Mouse (Mus musculus) stomach, embryonic 14.5 days (tissue): ENCODE measurements around the gene Cactin. TPM values are rescaled to one million over a fixed set of nuclear protein-coding genes. Genes with fewer than 3 reads are reported as not detected.
A peak's percentile ranks its signal among the peaks of the same experiment; 100 is the strongest.

ENCODE experiments used
- ATAC-seq: fragments of 200-750 bp; cut with Nextera tagmentation; 2 replicates; pipeline ENCODE4 v1.8.0; 2017; ENCODE audit warnings: low read depth, moderate TSS enrichment; ENCODE audit not compliant: insufficient number of reproducible peaks, insufficient read depth, low FRiP score
- H3K27ac ChIP-seq: fragments of 300-500 bp; sonication (generic); 2 replicates; pipeline ENCODE4 v1.5.1; 2014; ENCODE audit warnings: mild to moderate bottlenecking, low read length, moderate library complexity, mixed read lengths
- H3K27me3 ChIP-seq: fragments of 300-500 bp; sonication (generic); 2 replicates; pipeline ENCODE4 v1.6.1; 2014; ENCODE audit warnings: low read length, control low read depth, mixed read lengths; ENCODE audit not compliant: control insufficient read depth, insufficient read depth
- H3K36me3 ChIP-seq: fragments of 300-500 bp; sonication (generic); 2 replicates; pipeline ENCODE4 v1.6.1; 2014; ENCODE audit warnings: mild to moderate bottlenecking, control low read depth, low read length, moderate library complexity, mixed read lengths; ENCODE audit not compliant: control insufficient read depth, insufficient read depth
- H3K4me1 ChIP-seq: fragments of 300-500 bp; sonication (generic); 2 replicates; pipeline ENCODE4 v1.6.1; 2014; ENCODE audit warnings: low read length, control low read depth, mixed read lengths; ENCODE audit not compliant: control insufficient read depth, insufficient read depth
- H3K4me2 ChIP-seq: fragments of 300-500 bp; sonication (generic); replicated peaks from 2 replicates; pipeline ENCODE4 v1.6.1; 2014; ENCODE audit warnings: low read depth, low read length, control low read depth
- H3K4me3 ChIP-seq: fragments of 300-500 bp; sonication (generic); 2 replicates; pipeline ENCODE4 v1.5.1; 2014; ENCODE audit warnings: low read depth, low read length, control low read depth
- H3K9ac ChIP-seq: fragments of 300-500 bp; sonication (generic); replicated peaks from 2 replicates; pipeline ENCODE4 v1.6.1; 2014; ENCODE audit warnings: low read depth, mild to moderate bottlenecking, control low read depth, low read length, moderate library complexity, mixed read lengths
- H3K9me3 ChIP-seq: fragments of 300-500 bp; sonication (generic); 2 replicates; pipeline ENCODE4 v1.6.1; 2016; ENCODE audit warnings: low read depth, low read length, control low read depth; ENCODE audit not compliant: control insufficient read depth
- WGBS: fragments of 180-500 bp; shearing (Covaris S2); extraction: QIAGEN DNeasy Blood & Tissue Kit; methylation state at CpG from one replicate; pipeline ENCODE4 v1.1.7; 2014; 5-methylcytosine and 5-hydroxymethylcytosine counted together
- polyA plus RNA-seq: library from polyadenylated mRNA; unstranded; fragments of >200 nt; fragmentation: Nextera tagmentation; extraction: Ambion mirVana; gene quantifications from 2 replicates; pipeline ENCODE4 v1.2.1, GENCODE M21; 2014

Cactin gene
- polyA plus RNA-seq, 1 experiment from 2014 or later: 21.3 TPM

- H3K9me3 ChIP-seq: no peaks in the 10 kb centered on the region
- H3K27me3 ChIP-seq: no peaks in the 10 kb centered on the region
- H3K4me2 ChIP-seq: peak overlapping the region; percentile 96; the same call in 1 of the 2 replicates
- 51% methylated on average over 12 of the region's 12 CpGs for WGBS
- H3K4me3 ChIP-seq: peak overlapping the region; percentile 65
- H3K4me1 ChIP-seq: peaks cover 11% of the 10 kb centered on the region
- H3K9ac ChIP-seq: no peak overlapping the region
- H3K27ac ChIP-seq: no peak overlapping the region
- no peak for ATAC-seq
- no peaks in the 10 kb centered on the region for H3K36me3 ChIP-seq
These were observed 35.6 kb downstream of the Cactin start for GRCm38 (mm10) chr10:81356352-81356990.

DNA sequence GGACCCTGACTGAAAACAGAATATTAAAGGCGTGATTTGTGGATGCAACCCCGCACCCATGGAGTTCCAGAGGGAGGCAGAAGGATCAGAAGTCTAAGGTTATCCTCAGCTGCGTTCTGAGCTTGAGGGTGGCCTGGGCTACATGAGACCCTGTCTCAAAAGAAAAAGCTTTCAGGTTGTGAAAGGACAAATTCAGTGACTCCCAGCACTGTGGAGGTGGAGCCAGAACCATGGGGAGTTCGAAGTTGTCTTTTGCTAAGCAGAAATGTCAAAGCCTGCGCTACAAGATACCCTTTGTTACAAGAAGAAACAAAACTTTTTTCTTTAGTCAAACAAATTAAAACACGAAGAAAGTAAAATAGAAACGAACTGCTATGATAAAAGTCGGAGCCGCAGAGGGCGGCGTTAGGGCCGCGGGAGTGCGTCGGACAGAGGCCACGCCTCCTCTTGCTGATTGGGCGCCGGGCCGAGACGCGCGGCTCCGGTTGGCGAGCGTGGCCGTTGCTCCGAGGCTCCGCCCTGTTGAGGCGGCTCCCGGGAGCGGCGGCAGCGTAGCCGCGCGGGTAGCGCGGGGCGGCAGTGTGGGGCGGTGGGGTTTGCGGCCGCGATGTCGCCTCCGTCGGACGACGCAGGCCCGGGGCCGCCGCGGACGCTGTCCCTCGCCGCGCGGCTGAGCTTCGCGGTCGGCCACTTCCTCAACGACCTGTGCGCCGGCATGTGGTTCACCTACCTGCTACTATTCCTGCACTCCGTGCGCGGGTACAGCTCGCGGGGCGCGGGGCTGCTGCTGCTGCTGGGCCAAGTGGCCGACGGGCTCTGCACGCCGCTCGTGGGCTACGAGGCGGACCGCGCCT lies 36.3 kb downstream of the Cactin start, which contains the start of gene Mfsd12:
Mfsd12 (plus strand) TSS at position 501 of the 854 bp plus-strand sequence.
- H3K4me2 ChIP-seq: peak within 1 kb of the TSS; percentile 96
- H3K27ac ChIP-seq: no peak within 1 kb of the TSS
- ATAC-seq: peak; percentile 76
- peak within 1 kb of the TSS; percentile 65 for H3K4me3 ChIP-seq
- no peaks in the 10 kb centered on the region for H3K27me3 ChIP-seq
- no peaks in the 10 kb centered on the region for H3K36me3 ChIP-seq
- no peaks in the 10 kb centered on the region for H3K9me3 ChIP-seq
- WGBS: 2% methylated on average over 79 of the region's 79 CpGs
- H3K4me1 ChIP-seq: peaks cover 11% of the 10 kb centered on the region
- peak within 1 kb of the TSS; percentile 62; the same call in 1 of the 2 replicates for H3K9ac ChIP-seq

- no peak overlapping the region for H3K27ac ChIP-seq
- no peaks in the 10 kb centered on the region for H3K36me3 ChIP-seq
- H3K9me3 ChIP-seq: no peaks in the 10 kb centered on the region
- no peak for ATAC-seq
- peak overlapping the region; percentile 96 for H3K4me2 ChIP-seq
- H3K4me3 ChIP-seq: peak overlapping the region; percentile 65
- H3K27me3 ChIP-seq: no peaks in the 10 kb centered on the region; the same call in 1 of the 2 replicates
- H3K9ac ChIP-seq: 0 out of 2 replicates have a peak overlapping the region, but pooled peaks have one; percentile 62
- WGBS: 28% methylated on average over 4 of the region's 4 CpGs
- H3K4me1 ChIP-seq: peaks cover 14% of the 10 kb centered on the region
These were observed 37.3 kb downstream of the Cactin start for GRCm38 (mm10) chr10:81358209-81358608.

DNA sequence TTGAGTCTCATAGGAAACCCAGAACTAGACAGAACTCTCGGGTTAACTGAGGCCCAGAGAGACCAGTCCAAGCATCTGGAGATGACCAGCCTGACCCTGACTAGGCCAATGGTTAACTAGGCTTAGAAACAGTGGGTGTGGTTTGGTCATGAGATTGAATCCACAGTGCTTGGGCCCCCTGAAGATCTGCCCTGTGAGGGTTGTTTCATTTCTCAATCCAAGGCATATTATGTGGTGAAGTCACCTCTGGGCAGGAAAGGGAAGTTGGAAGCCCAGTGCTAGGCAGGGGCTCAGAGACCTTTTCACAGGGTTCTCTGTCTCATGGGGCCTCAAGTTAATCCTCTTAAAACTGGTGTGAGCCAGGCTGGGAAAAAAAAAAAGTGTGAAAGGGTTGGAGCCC lies 37.9 kb downstream of the Cactin start:
- WGBS: 55% methylated on average over 1 of the region's 1 CpGs
- Histone ChIP-seq H3K4me1 (peaks cover 20% of the 10 kb centered on the region), H3K27me3 (no peaks in the 10 kb centered on the region; the same call in 1 of the 2 replicates), H3K9ac (no peak overlapping the region), H3K4me2 (peak overlapping the region; percentile 96), H3K36me3 (no peaks in the 10 kb centered on the region), H3K4me3 (no peak overlapping the region), H3K27ac (no peak overlapping the region), H3K9me3 (no peaks in the 10 kb centered on the region)
- ATAC-seq: no peak

DNA sequence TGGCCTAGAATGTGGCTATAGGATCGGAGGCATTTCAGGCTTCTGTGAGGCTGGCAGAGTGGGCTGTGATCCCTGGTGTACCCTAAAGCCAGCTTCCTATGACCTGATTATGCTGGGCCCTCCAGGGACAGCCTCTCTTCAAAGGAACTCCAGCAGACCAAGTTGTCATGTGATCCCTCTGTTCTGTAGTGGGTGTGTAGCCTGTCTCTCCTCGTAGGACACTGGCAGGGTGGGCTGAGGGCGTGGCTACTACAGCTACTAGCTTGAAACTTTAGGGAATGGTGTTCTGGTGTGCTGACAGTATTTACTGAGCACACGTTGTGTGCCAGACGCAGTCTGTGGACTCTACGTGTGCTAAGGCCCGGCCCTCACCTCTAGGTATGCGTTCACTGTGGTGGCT lies 39.8 kb downstream of the Cactin start:
- Histone ChIP-seq H3K4me2 (no peak overlapping the region), H3K27me3 (no peaks in the 10 kb centered on the region; the same call in 1 of the 2 replicates), H3K9me3 (no peaks in the 10 kb centered on the region), H3K4me1 (peaks cover 34% of the 10 kb centered on the region), H3K9ac (no peak overlapping the region), H3K36me3 (no peaks in the 10 kb centered on the region), H3K27ac (no peak overlapping the region), H3K4me3 (no peak overlapping the region)
- no peak; the same call in 1 of the 2 replicates for ATAC-seq
- 55% methylated on average over 8 of the region's 8 CpGs for WGBS

- H3K9me3 ChIP-seq: no peaks in the 10 kb centered on the region
- no peak overlapping the region for H3K27ac ChIP-seq
- WGBS: 62% methylated on average over 12 of the region's 12 CpGs
- H3K36me3 ChIP-seq: peaks cover 14% of the 10 kb centered on the region
- no peaks in the 10 kb centered on the region; the same call in 1 of the 2 replicates for H3K27me3 ChIP-seq
- H3K4me3 ChIP-seq: no peak overlapping the region
- H3K4me2 ChIP-seq: no peak overlapping the region
- H3K4me1 ChIP-seq: peaks cover 31% of the 10 kb centered on the region
- no peak overlapping the region for H3K9ac ChIP-seq
- ATAC-seq: peak; percentile 7; the same call in 1 of the 2 replicates
These were observed 41.5 kb downstream of the Cactin start for GRCm38 (mm10) chr10:81362336-81362949.

- peak overlapping the region; percentile 25; the same call in 1 of the 2 replicates for H3K9ac ChIP-seq
- ATAC-seq: 0 out of 2 replicates have a peak, but pooled peaks have one; percentile 2
- H3K9me3 ChIP-seq: no peaks in the 10 kb centered on the region
- H3K4me2 ChIP-seq: peak overlapping the region; percentile 62
- H3K4me3 ChIP-seq: peak overlapping the region; percentile 29
- peaks cover 23% of the 10 kb centered on the region; the same call in 1 of the 2 replicates for H3K4me1 ChIP-seq
- H3K27me3 ChIP-seq: no peaks in the 10 kb centered on the region; the same call in 1 of the 2 replicates
- 16% methylated on average over 52 of the region's 54 CpGs for WGBS
- H3K36me3 ChIP-seq: peaks cover 26% of the 10 kb centered on the region
- H3K27ac ChIP-seq: no peak overlapping the region
These were observed 42.8 kb downstream of the Cactin start for GRCm38 (mm10) chr10:81363436-81364346.
